15 mouse cellular contexts compared by ENCODE assay signal in the genomic region with DNA sequence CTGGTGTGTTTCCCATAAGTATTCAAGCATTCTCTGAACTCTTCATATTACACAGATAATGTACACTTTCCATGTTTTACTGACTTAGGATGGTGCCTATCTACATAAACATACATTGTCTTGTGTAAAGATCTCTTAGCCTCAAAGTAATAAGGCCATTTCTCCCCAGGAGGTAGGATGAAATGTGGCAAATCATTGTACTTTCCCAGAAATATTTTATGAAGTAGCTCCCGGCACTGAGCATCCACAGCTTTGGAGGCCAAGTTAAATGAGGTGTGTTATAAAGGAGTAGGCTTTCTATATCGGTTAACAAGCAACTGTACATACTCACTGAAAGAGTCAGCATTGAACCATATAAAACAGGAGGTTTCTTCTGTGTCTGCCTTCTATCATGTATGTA.
DNase-seq lines count a peak whose midpoint lies in the region; ATAC-seq lines count a peak whose summit lies in the region.
"Had no signal": no experiment of that assay in that cellular context is flagged by ENCODE, and none has a peak within 500 bp of the region (broad histone marks: within the 10 kb centered on the region; RNA-seq: fewer than 3 reads in every experiment).

No protein-coding gene starts in this region.

- no peak for ATAC-seq in intestine, embryonic 16.5 days
- ATAC-seq: forebrain, embryonic 13.5 days; forebrain, embryonic 15.5 days; forebrain, postnatal 0 days had no signal

- H3K27me3 ChIP-seq in intestine, embryonic 16.5 days (replicated peaks; ENCODE audit: control insufficient read depth, insufficient read depth, low read length), result no peaks in the 10 kb centered on the region
- H3K27me3 ChIP-seq: embryonic facial prominence, embryonic 12.5 days; forebrain, embryonic 13.5 days; forebrain, embryonic 15.5 days had no signal

- no peak overlapping the region for H3K4me3 ChIP-seq in intestine, embryonic 16.5 days (ENCODE audit: low read length)
- H3K4me3 ChIP-seq: embryonic facial prominence, embryonic 10.5 days; embryonic facial prominence, embryonic 12.5 days; forebrain, embryonic 13.5 days; forebrain, embryonic 15.5 days had no signal

- H3K36me3 ChIP-seq in intestine, embryonic 16.5 days (ENCODE audit: control insufficient read depth, insufficient read depth, low read length), result no peaks in the 10 kb centered on the region
- H3K36me3 ChIP-seq: embryonic facial prominence, embryonic 10.5 days; embryonic facial prominence, embryonic 12.5 days had no signal

- DNase-seq in cerebellum, adult 9-10 months, result peak; percentile 57
- DNase-seq in cerebellum, postnatal 10 days, result no peak
- DNase-seq in retina, postnatal 1 day, result peak; percentile 42
- DNase-seq in retina, embryonic 14.5 days (ENCODE audit: low spot score), result no peak
- DNase-seq: adrenal gland, adult 2 months; adrenal gland, postnatal 10 days; adrenal gland, postnatal 25 days; cerebellum, adult 11 months; cerebellum, postnatal 36 days; forebrain, postnatal 0 days had no signal

- H3K4me2 ChIP-seq in intestine, embryonic 16.5 days (ENCODE audit: low read depth, low read length), result no peak overlapping the region
- H3K4me2 ChIP-seq: embryonic facial prominence, embryonic 12.5 days; forebrain, embryonic 13.5 days; forebrain, embryonic 15.5 days had no signal

- H3K9ac ChIP-seq in intestine, embryonic 16.5 days (ENCODE audit: low read depth, low read length), result no peak overlapping the region
- H3K9ac ChIP-seq: embryonic facial prominence, embryonic 12.5 days; forebrain, embryonic 13.5 days; forebrain, embryonic 15.5 days; forebrain, postnatal 0 days had no signal

- no peaks in the 10 kb centered on the region for H3K9me3 ChIP-seq in intestine, embryonic 16.5 days (ENCODE audit: control insufficient read depth, low read length)
- H3K9me3 ChIP-seq: embryonic facial prominence, embryonic 10.5 days; embryonic facial prominence, embryonic 12.5 days; forebrain, embryonic 13.5 days; forebrain, embryonic 15.5 days had no signal

- no peak overlapping the region for H3K27ac ChIP-seq in intestine, embryonic 16.5 days (ENCODE audit: low read length)
- H3K27ac ChIP-seq: embryonic facial prominence, embryonic 10.5 days; embryonic facial prominence, embryonic 12.5 days; forebrain, embryonic 13.5 days; forebrain, embryonic 15.5 days had no signal

- H3K4me1 ChIP-seq in intestine, embryonic 16.5 days (ENCODE audit: control insufficient read depth, insufficient read depth, low read length), result no peaks in the 10 kb centered on the region
- H3K4me1 ChIP-seq: embryonic facial prominence, embryonic 12.5 days; forebrain, embryonic 13.5 days; forebrain, embryonic 15.5 days had no signal

- WGBS in intestine, embryonic 16.5 days, result 85% methylated on average over 2 of the region's 2 CpGs

Comparison
In these comparisons a context has a peak if more than half of its experiments do, and no peak if none do; other contexts are left out.
1. DNase-seq: peak in cerebellum, adult 9-10 months (single experiment) and retina, postnatal 1 day (single experiment); none in cerebellum, postnatal 10 days (0 of 2) and retina, embryonic 14.5 days (single experiment).